ENCODE assay signal across 12 mouse cellular contexts in genomic region chr3:86754595-86755557, GRCm38 (mm10).
DNase-seq lines count a peak whose midpoint lies in the region; ATAC-seq and TF ChIP-seq lines count a peak whose summit lies in the region.
"Had no signal": no experiment of that assay in that cellular context is flagged by ENCODE, and none has a peak within 500 bp of the region (broad histone marks: within the 10 kb centered on the region; RNA-seq: fewer than 3 reads in every experiment).

No protein-coding gene starts in this region.

- no peak overlapping the region for H3K9ac ChIP-seq in kidney, embryonic 16.5 days (replicated peaks; ENCODE audit: low read length)
- peak overlapping the region; percentile 34; the same call in 1 of the 2 replicates for H3K9ac ChIP-seq in limb, embryonic 14.5 days (ENCODE audit: low read depth, low read length, severe bottlenecking)
- H3K9ac ChIP-seq in neural tube, embryonic 15.5 days (replicated peaks), result no peak overlapping the region
- no peak overlapping the region for H3K9ac ChIP-seq in stomach, postnatal 0 days (ENCODE audit: low read length)
- H3K9ac ChIP-seq: heart, embryonic 13.5 days had no signal

- no peak overlapping the region for H3K4me3 ChIP-seq in kidney, embryonic 16.5 days (ENCODE audit: low read length)
- no peak overlapping the region for H3K4me3 ChIP-seq in limb, embryonic 14.5 days (replicated peaks; ENCODE audit: low read length)
- no peak overlapping the region for H3K4me3 ChIP-seq in neural tube, embryonic 15.5 days (replicated peaks)
- H3K4me3 ChIP-seq in stomach, postnatal 0 days (ENCODE audit: low read depth, low read length), result no peak overlapping the region
- H3K4me3 ChIP-seq: heart, embryonic 13.5 days had no signal

- no peak for TF ChIP-seq EP300 in stomach, postnatal 0 days (optimal IDR thresholded peaks at IDR 0.05)

- no peaks in the 10 kb centered on the region for H3K36me3 ChIP-seq in kidney, embryonic 16.5 days (ENCODE audit: insufficient read depth, low read length)
- no peaks in the 10 kb centered on the region for H3K36me3 ChIP-seq in limb, embryonic 14.5 days (ENCODE audit: control insufficient read depth, insufficient read depth, low read length)
- H3K36me3 ChIP-seq in neural tube, embryonic 15.5 days, result no peaks in the 10 kb centered on the region
- no peaks in the 10 kb centered on the region for H3K36me3 ChIP-seq in stomach, postnatal 0 days (ENCODE audit: control insufficient read depth, insufficient read depth, low read length)
- H3K36me3 ChIP-seq: heart, embryonic 13.5 days had no signal

- H3K4me2 ChIP-seq in kidney, embryonic 16.5 days (replicated peaks; ENCODE audit: low read depth, low read length), result no peak overlapping the region
- H3K4me2 ChIP-seq in limb, embryonic 14.5 days (replicated peaks; ENCODE audit: low read depth, low read length, severe bottlenecking), result 0 out of 2 replicates have a peak overlapping the region, but pooled peaks have one; percentile 6
- H3K4me2 ChIP-seq in neural tube, embryonic 15.5 days, result peak overlapping the region; percentile 11; the same call in 1 of the 2 replicates
- H3K4me2 ChIP-seq in stomach, postnatal 0 days (replicated peaks; ENCODE audit: low read depth), result no peak overlapping the region
- H3K4me2 ChIP-seq: heart, embryonic 13.5 days had no signal

- peaks cover 12% of the 10 kb centered on the region; the same call in 1 of the 2 replicates for H3K4me1 ChIP-seq in kidney, embryonic 16.5 days (ENCODE audit: insufficient read depth, low read length)
- peaks cover 16% of the 10 kb centered on the region for H3K4me1 ChIP-seq in limb, embryonic 14.5 days (ENCODE audit: control insufficient read depth, insufficient read depth, low read length)
- peaks cover 15% of the 10 kb centered on the region for H3K4me1 ChIP-seq in neural tube, embryonic 15.5 days
- no peaks in the 10 kb centered on the region for H3K4me1 ChIP-seq in stomach, postnatal 0 days (replicated peaks; ENCODE audit: control insufficient read depth, insufficient read depth)
- H3K4me1 ChIP-seq: heart, embryonic 13.5 days had no signal

- WGBS in kidney, embryonic 16.5 days, result 65% methylated on average over 14 of the region's 14 CpGs
- WGBS in limb, embryonic 14.5 days, result 45% methylated on average over 14 of the region's 14 CpGs
- 57% methylated on average over 14 of the region's 14 CpGs for WGBS in neural tube, embryonic 15.5 days
- WGBS in stomach, postnatal 0 days, result 79% methylated on average over 14 of the region's 14 CpGs

- no peak for TF ChIP-seq CTCF in stomach, postnatal 0 days (IDR thresholded peaks at IDR 0.05; ENCODE audit: low read depth)

- no peak for TF ChIP-seq POLR2A in limb, embryonic 14.5 days (IDR thresholded peaks at IDR 0.05; ENCODE audit: borderline replicate concordance, extremely low read depth, insufficient read depth, insufficient read length)

- H3K27me3 ChIP-seq in kidney, embryonic 16.5 days (ENCODE audit: insufficient read depth, low read length), result no peaks in the 10 kb centered on the region
- H3K27me3 ChIP-seq in limb, embryonic 14.5 days (ENCODE audit: control insufficient read depth, insufficient read depth, low read length), result no peaks in the 10 kb centered on the region
- H3K27me3 ChIP-seq in neural tube, embryonic 15.5 days (replicated peaks), result no peaks in the 10 kb centered on the region
- no peaks in the 10 kb centered on the region for H3K27me3 ChIP-seq in stomach, postnatal 0 days (ENCODE audit: control insufficient read depth, insufficient read depth, low read length)
- H3K27me3 ChIP-seq: heart, embryonic 13.5 days had no signal

- DNase-seq in kidney, adult 11 months, result no peak
- peak; percentile 7 for DNase-seq in fibroblast of lung, adult 2 months (ENCODE audit: low read depth)
- DNase-seq in limb, embryonic 14.5 days (ENCODE audit: low spot score), result no peak
- no peak for DNase-seq in thymus, postnatal 10 days (ENCODE audit: low spot score in 2 of 2)
- no peak for DNase-seq in adrenal gland, adult (ENCODE audit: inconsistent age in 2 of 2, low spot score in 1 of 2)
- DNase-seq in stomach, postnatal 0 days (ENCODE audit: low spot score), result no peak
- DNase-seq: adrenal gland, postnatal 14 days; cerebellum, adult 11-12 months; lung, adult 18-20 months had no signal

- ATAC-seq in kidney, embryonic 16.5 days (ENCODE audit: low FRiP score, low TSS enrichment), result no peak
- ATAC-seq in limb, embryonic 14.5 days (ENCODE audit: low FRiP score, low read depth), result no peak
- ATAC-seq in neural tube, embryonic 15.5 days (ENCODE audit: low FRiP score), result no peak
- ATAC-seq in stomach, postnatal 0 days (ENCODE audit: low FRiP score, low TSS enrichment), result no peak

- H3K9me3 ChIP-seq in kidney, embryonic 16.5 days (ENCODE audit: low read length), result no peaks in the 10 kb centered on the region
- no peaks in the 10 kb centered on the region for H3K9me3 ChIP-seq in limb, embryonic 14.5 days (ENCODE audit: control insufficient read depth, low read length)
- no peaks in the 10 kb centered on the region for H3K9me3 ChIP-seq in neural tube, embryonic 15.5 days (replicated peaks)
- H3K9me3 ChIP-seq in stomach, postnatal 0 days (ENCODE audit: control insufficient read depth, low read length), result no peaks in the 10 kb centered on the region
- H3K9me3 ChIP-seq: heart, embryonic 13.5 days had no signal

- peak overlapping the region; percentile 70 for H3K27ac ChIP-seq in kidney, embryonic 16.5 days (ENCODE audit: low read length)
- H3K27ac ChIP-seq in limb, embryonic 14.5 days (replicated peaks; ENCODE audit: low read depth, low read length), result peak overlapping the region; percentile 67
- H3K27ac ChIP-seq in neural tube, embryonic 15.5 days (replicated peaks), result peak overlapping the region; percentile 68
- H3K27ac ChIP-seq in stomach, postnatal 0 days (replicated peaks), result no peak overlapping the region
- H3K27ac ChIP-seq: heart, embryonic 13.5 days had no signal

Comparison
In these comparisons a context has a peak if more than half of its experiments do, and no peak if none do; other contexts are left out.
1. H3K4me2 ChIP-seq: peak in limb, embryonic 14.5 days (single experiment) and neural tube, embryonic 15.5 days (single experiment); none in kidney, embryonic 16.5 days (single experiment) and stomach, postnatal 0 days (single experiment).